Mouse (Mus musculus): Measurements from ENCODE around the gene Zp2.

Gene Zp2

GRCm38 (mm10) chr7:120142743-120143142 lies 2.3 kb downstream of the Zp2 start:
- DNase-seq (ENCODE audit: extremely low read depth, low read depth), result no peak

GRCm38 (mm10) chr7:120128951-120129350 lies 16.1 kb downstream of the Zp2 start:
- no peak for DNase-seq (ENCODE audit: extremely low read depth, low read depth)

GRCm38 (mm10) chr7:120127686-120128059 lies 17.4 kb downstream of the Zp2 start:
- DNase-seq (ENCODE audit: extremely low read depth, low read depth), result no peak

- DNase-seq (ENCODE audit: extremely low read depth, low read depth), result no peak
Observed at GRCm38 (mm10) chr7:120126976-120127685, 18.0 kb downstream of the Zp2 start.

DNA sequence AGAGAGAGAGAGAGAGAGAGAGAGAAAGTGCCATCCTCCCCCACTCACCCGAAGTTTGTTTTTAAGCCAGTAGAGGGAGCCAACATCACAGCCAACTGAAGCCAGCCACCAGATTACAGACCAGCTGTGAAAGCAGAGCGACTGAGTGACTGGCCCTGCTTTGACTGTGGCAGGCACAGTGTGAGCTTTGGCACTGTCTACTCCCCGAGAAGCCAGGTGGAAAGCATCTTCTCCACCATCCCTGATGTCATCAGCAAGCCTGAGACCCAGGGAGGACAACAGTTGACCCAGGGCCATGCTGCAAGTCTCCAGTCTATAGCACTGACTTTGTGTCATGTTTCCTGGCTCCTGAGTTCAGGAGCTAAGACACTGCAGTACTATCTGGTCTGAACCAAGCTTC lies 20.2 kb downstream of the Zp2 start:
- no peak for DNase-seq (ENCODE audit: extremely low read depth, low read depth)

DNA sequence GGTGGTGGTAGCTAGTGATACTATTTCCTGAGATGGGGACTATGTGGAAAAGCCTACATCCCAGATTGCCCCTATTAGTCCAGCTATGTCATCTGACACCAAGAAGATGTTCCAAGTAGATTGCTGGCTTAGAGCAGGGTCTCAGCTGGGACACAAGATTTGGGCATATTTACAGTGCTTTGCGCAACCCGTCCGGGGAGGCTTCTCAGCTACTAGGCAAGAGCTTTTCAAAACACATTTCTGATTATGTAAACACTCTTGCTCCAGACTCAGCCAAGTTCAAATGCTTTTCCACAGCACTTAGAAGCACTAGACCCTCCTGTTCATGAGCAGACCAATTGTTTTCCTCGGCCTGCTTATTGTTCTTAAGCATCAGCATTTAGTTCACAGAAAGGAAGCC lies 21.3 kb downstream of the Zp2 start:
- DNase-seq (ENCODE audit: extremely low read depth, low read depth), result no peak

DNA sequence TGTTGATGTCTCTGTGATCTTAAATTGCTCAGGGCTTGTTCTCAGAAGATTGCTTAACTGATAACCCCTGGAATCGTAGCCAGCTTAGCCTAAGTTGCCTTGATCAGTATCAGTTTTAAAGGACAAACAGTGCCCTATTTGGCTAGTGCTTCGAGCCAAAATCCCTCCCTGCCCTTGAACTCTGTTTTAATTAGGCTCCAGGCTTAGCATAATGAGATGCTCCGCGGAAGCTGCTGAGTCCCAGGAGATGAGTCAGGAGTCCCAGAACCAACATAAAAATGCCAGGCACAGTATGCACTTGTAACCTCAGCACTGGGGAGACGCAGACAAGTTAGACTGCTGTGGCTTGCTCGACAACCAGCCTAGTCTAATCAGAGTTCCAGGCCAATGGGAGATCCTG lies 27.6 kb downstream of the Zp2 start:
- no peak for DNase-seq (ENCODE audit: extremely low read depth, low read depth)

DNA sequence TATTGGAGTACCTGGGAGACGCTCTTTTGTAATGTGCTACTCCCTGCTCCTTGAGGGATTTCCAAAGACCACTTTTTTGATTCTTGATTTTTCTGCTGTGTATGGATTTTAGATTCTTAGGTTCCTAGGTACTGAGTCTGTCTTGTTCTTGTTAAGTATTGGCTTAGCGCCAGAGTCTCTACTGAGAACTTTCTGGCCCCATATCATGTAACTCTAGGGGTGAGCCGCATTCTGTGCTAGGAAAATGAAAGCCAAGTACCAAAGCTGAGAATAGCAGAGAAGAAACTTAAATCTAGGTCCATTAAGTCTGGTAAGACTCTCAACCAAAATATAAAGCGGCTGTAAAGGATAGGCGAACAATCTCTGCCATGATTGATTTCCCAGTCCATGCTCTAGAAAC lies 28.1 kb downstream of the Zp2 start:
- DNase-seq (ENCODE audit: extremely low read depth, low read depth), result no peak

GRCm38 (mm10) chr7:120109676-120110075 lies 35.4 kb downstream of the Zp2 start:
- no peak for DNase-seq (ENCODE audit: extremely low read depth, low read depth)

DNA sequence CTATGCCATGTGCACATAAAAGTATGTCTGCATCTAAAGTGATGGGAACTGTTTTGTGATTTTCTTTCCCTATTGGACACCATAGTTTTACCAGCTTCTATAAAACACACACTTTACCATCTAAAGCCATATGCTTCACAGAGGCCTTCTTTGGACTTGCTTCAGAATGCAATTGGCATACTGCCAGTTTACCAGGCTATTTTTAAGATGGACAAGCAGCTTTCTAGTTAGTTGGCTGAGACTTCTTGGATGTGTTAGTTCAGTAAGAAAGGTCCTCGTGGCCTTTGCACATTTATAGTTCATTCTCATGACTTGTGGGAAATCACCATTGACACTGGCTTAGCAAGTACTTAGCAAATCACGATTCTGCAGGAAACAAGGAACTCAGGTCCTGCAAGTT lies 38.7 kb downstream of the Zp2 start:
- DNase-seq (ENCODE audit: extremely low read depth, low read depth), result no peak

DNA sequence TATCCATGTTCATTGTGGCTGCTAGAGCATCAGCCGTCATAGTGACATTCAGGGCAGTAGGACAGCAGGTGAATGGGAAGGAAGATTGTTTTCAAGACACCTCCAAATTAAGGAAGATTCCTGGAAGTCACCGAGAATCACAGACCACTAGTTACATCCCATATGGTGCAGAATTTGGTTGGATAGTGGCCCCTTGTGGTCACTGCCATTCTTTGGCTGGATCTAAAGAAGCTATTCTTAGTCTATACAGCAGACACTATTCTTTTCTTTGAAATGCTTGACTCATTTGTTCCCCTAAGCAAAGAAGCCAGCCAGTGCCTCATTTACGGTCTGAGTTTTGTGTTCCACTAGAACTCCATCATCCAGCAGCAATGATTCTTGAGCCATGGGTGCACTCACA lies 40.1 kb downstream of the Zp2 start:
- no peak for DNase-seq (ENCODE audit: extremely low read depth, low read depth)

GRCm38 (mm10) chr7:120103019-120103567 lies 42.0 kb downstream of the Zp2 start:
- no peak for DNase-seq (ENCODE audit: extremely low read depth, low read depth)

GRCm38 (mm10) chr7:120102164-120102972 lies 42.7 kb downstream of the Zp2 start, which contains the start of gene Tmem159:
Gene Tmem159, plus strand, starts transcription at chr7:120102353.
- no peak for DNase-seq (ENCODE audit: extremely low read depth, low read depth)

GRCm38 (mm10) chr7:120098403-120098802 lies 46.7 kb downstream of the Zp2 start:
- DNase-seq (ENCODE audit: extremely low read depth, low read depth), result peak; percentile 46

- DNase-seq (ENCODE audit: extremely low read depth, low read depth), result no peak
Observed at GRCm38 (mm10) chr7:120097845-120098244, 47.2 kb downstream of the Zp2 start.

- no peak for DNase-seq (ENCODE audit: extremely low read depth, low read depth)
Observed at GRCm38 (mm10) chr7:120095180-120095579, 49.9 kb downstream of the Zp2 start, which contains the start of gene Dnah3. Gene Dnah3, minus strand, starts transcription at chr7:120095280.

DNA sequence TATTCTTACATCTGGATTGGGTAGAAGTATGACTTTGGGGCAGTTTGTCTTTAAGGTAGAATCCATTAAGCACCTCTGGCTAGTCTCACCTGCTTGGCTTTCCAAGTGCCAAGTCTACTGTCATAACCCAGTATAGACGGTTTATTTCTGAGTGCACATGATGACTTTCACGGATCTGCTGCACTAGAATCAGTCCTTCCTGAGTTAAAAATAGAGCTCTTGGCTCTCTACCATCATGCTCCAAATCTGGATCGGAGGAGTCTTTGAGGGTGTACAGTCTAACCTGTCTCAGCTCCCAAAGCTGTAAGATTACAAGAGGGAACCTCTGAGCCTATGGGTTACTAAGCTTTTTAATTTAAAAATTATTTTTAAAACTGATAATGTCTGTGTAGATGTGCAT lies 50.9 kb downstream of the Zp2 start:
- no peak for DNase-seq (ENCODE audit: extremely low read depth, low read depth)

DNA sequence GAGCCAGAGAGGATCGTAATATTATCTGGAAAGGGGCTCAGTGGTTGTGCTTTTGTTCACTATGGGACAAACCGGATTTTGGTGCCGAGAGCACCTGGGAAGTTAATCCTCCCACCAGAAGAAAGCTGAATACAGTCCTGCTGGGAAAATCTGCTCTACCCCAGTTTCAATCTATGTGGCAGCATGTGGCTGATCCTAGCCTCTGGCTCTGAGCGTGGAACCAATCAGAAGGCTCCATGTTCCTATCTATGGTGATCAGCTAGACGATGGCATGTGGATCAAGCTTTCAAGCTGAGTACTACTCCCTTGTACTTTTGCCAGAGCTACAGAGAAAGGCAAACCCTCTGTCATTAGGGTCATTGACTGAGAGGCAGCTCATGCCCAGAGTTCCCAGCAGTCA lies 52.1 kb downstream of the Zp2 start:
- DNase-seq (ENCODE audit: extremely low read depth, low read depth), result no peak

- DNase-seq (ENCODE audit: extremely low read depth, low read depth), result no peak
Observed at GRCm38 (mm10) chr7:120080177-120080576, 64.9 kb downstream of the Zp2 start.

Measured in MEL-GATA-1-ER (cell line).